In genomic region chr11:86993041-86994037, GRCm38 (mm10) we compare ENCODE assay signal across 8 mouse cellular contexts. TPM values are rescaled to one million over a fixed set of nuclear protein-coding genes. Genes with fewer than 3 reads are reported as not detected.
DNase-seq lines count a peak whose midpoint lies in the region; ATAC-seq and TF ChIP-seq lines count a peak whose summit lies in the region.

Ypel2 (minus strand) TSS chr11:86993707.

- peak within 1 kb of the TSS; percentile 85 for H3K4me2 ChIP-seq in lung, embryonic 16.5 days (ENCODE audit: low read depth, low read length)

- H3K36me3 ChIP-seq in hindbrain, embryonic 10.5 days: no peaks in the 10 kb centered on the region
- H3K36me3 ChIP-seq in lung, embryonic 16.5 days (ENCODE audit: control insufficient read depth, insufficient read depth, low read length): no peaks in the 10 kb centered on the region
- no peaks in the 10 kb centered on the region for H3K36me3 ChIP-seq in thymus, adult 2 months (ENCODE audit: control insufficient read depth, insufficient read depth, low read length)

- peaks cover 14% of the 10 kb centered on the region for H3K4me1 ChIP-seq in cerebellum, adult 2 months (ENCODE audit: control insufficient read depth, insufficient read depth, low read length)
- H3K4me1 ChIP-seq in hindbrain, embryonic 10.5 days (replicated peaks): peaks cover 63% of the 10 kb centered on the region
- peaks cover 24% of the 10 kb centered on the region for H3K4me1 ChIP-seq in lung, embryonic 16.5 days (replicated peaks; ENCODE audit: control insufficient read depth, insufficient read depth, low read length)
- H3K4me1 ChIP-seq in thymus, adult 2 months (replicated peaks; ENCODE audit: control insufficient read depth, insufficient read depth, low read length): peaks cover 15% of the 10 kb centered on the region

- peak; percentile 73; the same call in 1 of the 2 replicates for TF ChIP-seq POLR2A in cerebellum, adult 2 months (IDR thresholded peaks at IDR 0.05; ENCODE audit: borderline replicate concordance, insufficient read depth, low read length)
- peak; percentile 91 for TF ChIP-seq POLR2A in thymus, adult 2 months (IDR thresholded peaks at IDR 0.05; ENCODE audit: control insufficient read depth, extremely low read depth, insufficient read depth, low read length, poor library complexity)

- H3K9ac ChIP-seq in lung, embryonic 16.5 days (ENCODE audit: low read length): peak within 1 kb of the TSS; percentile 89

- H3K27me3 ChIP-seq in cerebellum, adult 2 months (ENCODE audit: control insufficient read depth, insufficient read depth, low read length): no peaks in the 10 kb centered on the region
- peaks cover 6% of the 10 kb centered on the region; the same call in 1 of the 2 replicates for H3K27me3 ChIP-seq in hindbrain, embryonic 10.5 days (ENCODE audit: insufficient read depth, poor library complexity, severe bottlenecking)
- H3K27me3 ChIP-seq in lung, embryonic 16.5 days (ENCODE audit: control insufficient read depth, insufficient read depth, low read depth, low read length): no peaks in the 10 kb centered on the region
- H3K27me3 ChIP-seq in thymus, adult 2 months (ENCODE audit: control insufficient read depth, insufficient read depth, low read length): no peaks in the 10 kb centered on the region

- TF ChIP-seq CTCF in cerebellum, adult 2 months (IDR thresholded peaks at IDR 0.05; ENCODE audit: borderline replicate concordance, insufficient read depth, low read depth, low read length): no peak
- TF ChIP-seq CTCF in thymus, adult 2 months (IDR thresholded peaks at IDR 0.05; ENCODE audit: borderline replicate concordance, control insufficient read depth, extremely low read depth, insufficient read depth, low read length, poor library complexity): peak; percentile 27; the same call in 1 of the 2 replicates

- peak within 1 kb of the TSS; percentile 80 for H3K4me3 ChIP-seq in cerebellum, adult 2 months (replicated peaks; ENCODE audit: insufficient read depth, low read depth, low read length)
- H3K4me3 ChIP-seq in hindbrain, embryonic 10.5 days: peak within 1 kb of the TSS; percentile 92
- peak within 1 kb of the TSS; percentile 96 for H3K4me3 ChIP-seq in lung, embryonic 16.5 days (ENCODE audit: low read length)
- peak within 1 kb of the TSS; percentile 89 for H3K4me3 ChIP-seq in thymus, adult 2 months (ENCODE audit: control insufficient read depth, insufficient read depth, low read length)

- peak; percentile 90 for ATAC-seq in frontal cortex, adult (ENCODE audit: low TSS enrichment)
- peak; percentile 100 for ATAC-seq in lung, embryonic 16.5 days (ENCODE audit: low read depth)

- H3K9me3 ChIP-seq in hindbrain, embryonic 10.5 days: no peaks in the 10 kb centered on the region
- H3K9me3 ChIP-seq in lung, embryonic 16.5 days (ENCODE audit: control insufficient read depth, low read length): no peaks in the 10 kb centered on the region

- 1% methylated on average over 96 of the region's 96 CpGs for WGBS in cerebellum, adult 2 months
- WGBS in hindbrain, embryonic 10.5 days: under 1% methylated on average over 96 of the region's 96 CpGs
- WGBS in lung, embryonic 16.5 days: under 1% methylated on average over 93 of the region's 96 CpGs
- under 1% methylated on average over 96 of the region's 96 CpGs for WGBS in thymus, adult 2 months

- peak within 1 kb of the TSS; percentile 65 for H3K27ac ChIP-seq in cerebellum, adult 2 months (ENCODE audit: insufficient read depth, low read length)
- H3K27ac ChIP-seq in hindbrain, embryonic 10.5 days: peak within 1 kb of the TSS; percentile 91
- H3K27ac ChIP-seq in lung, embryonic 16.5 days (ENCODE audit: low read length): peak within 1 kb of the TSS; percentile 97
- peak within 1 kb of the TSS; percentile 59 for H3K27ac ChIP-seq in thymus, adult 2 months (ENCODE audit: control insufficient read depth, insufficient read depth, low read length)

- DNase-seq in MEL-GATA-1-ER (ENCODE audit: extremely low read depth, low read depth): peak; percentile 79
- peak; percentile 97 to 99 for DNase-seq in cerebellum, adult 2 months
- DNase-seq in hindbrain, embryonic 10.5 days (ENCODE audit: low spot score): peak; percentile 98
- peak; percentile 98 for DNase-seq in layer of hippocampus, adult 9-11 months
- DNase-seq in ovary, adult 18-20 months (ENCODE audit: low spot score): peak; percentile 98
- peak; percentile 97 for DNase-seq in thymus, adult 2 months

RNA-seq across cellular contexts. Expression of gene Ypel2, which starts in this region (rescaled TPM):
- 25.3 and 26.7 TPM in 2 replicates for polyA plus RNA-seq in cerebellum, adult 2 months (2012; rRNA removed)
- 4.2 and 4.3 TPM in 2 replicates for polyA plus RNA-seq in hindbrain, embryonic 10.5 days (2016; fragmentation: Nextera tagmentation; extraction: Ambion mirVana)
- polyA plus RNA-seq in lung, embryonic 16.5 days (2015; fragmentation: Nextera tagmentation; extraction: Ambion mirVana): 11.4 and 11.8 TPM in 2 replicates
- 16.0 and 16.2 TPM in 2 replicates for polyA plus RNA-seq in thymus, adult 2 months (2012; rRNA removed)

Comparison
In these comparisons a context has a peak if more than half of its experiments do, and no peak if none do; other contexts are left out.
1. Peak in every context shown above with its lines: DNase-seq, ATAC-seq, H3K4me3 ChIP-seq and H3K27ac ChIP-seq.